Mouse (Mus musculus) kidney, adult 11 months (tissue): Measurements from ENCODE around the gene Ahnak2.
A peak's percentile ranks its signal among the peaks of the same experiment; 100 is the strongest.

Experiments used
- DNase-seq: peaks from one replicate; pipeline ENCODE4 v3.0.0; 2022

The Ahnak2 gene

DNA sequence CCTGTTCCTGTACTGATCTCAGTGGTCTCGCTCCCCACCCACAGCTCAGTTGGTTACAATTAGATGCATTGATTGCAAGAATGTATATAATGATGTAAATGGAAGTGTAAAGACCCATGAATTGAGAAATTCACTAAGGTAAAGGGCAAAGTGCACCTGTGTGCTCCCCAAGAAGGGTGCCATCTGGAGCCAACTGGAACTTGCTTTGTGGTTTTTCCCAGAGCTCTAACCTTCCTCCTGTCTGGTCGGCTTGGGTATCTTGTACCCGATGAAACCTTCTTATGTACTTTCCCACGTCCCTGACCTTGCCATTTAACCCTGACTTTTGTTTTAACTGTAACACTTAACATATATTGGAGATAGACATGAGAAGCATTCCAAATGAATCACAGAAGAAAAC is 46.6 kb downstream of the Ahnak2 start:
- DNase-seq, result no peak

DNA sequence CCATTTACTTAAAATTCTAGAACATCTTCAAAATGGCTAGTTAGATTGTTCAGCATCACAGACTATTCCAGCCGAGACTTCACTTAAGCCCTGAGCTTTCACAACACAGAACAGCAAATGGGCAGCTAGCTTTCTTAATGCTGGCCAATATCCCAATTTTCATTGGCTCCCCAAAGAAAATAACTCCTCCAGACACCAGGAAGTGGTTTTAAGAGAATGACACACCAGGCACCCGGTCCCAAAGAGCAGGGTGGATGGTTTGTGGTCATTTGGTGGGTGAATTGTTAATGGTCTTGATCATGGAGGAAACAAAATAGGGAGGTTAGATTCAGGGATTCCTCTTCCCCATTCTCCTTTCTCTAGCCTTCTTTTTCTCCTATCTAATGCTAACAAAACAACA is 50.1 kb downstream of the Ahnak2 start:
- no peak for DNase-seq

DNA sequence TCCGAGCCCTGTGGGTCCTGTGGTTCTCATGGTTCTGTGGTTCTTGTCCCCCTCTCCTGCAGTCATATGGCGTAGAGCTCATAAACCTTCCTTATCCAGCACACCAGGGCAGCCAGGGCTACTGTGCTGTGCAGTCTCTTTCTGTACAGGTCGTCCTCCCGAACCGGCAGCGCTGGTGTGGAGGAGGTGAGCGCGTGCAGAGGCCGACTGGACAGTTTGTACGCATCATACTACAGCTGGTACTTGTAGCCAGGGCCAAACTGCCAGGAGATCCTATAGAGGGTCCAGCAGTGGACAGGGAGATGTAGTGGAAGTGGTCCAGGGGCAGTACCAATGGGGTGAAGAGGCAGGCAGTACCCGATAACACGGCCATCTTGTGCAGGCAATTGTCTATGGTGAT is 51.5 kb downstream of the Ahnak2 start:
- DNase-seq, result no peak

DNA sequence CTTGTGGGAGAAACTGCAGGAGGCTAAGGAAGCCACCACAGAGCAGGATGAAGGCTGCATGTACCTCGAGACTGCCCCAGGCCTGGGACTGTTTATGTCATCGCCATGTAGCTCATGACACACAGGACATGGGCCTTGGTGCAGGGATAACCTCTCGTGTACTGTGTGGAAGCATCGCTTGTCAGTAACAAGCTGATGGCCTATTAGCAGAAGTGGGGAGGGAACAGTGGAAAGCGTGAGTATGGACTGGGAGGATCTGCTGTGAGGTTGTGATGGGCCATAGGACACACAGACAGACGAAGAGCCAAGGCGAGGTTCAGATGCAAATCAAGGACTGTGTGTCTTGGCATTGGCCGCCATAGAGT is 54.9 kb downstream of the Ahnak2 start:
- DNase-seq, result no peak

DNA sequence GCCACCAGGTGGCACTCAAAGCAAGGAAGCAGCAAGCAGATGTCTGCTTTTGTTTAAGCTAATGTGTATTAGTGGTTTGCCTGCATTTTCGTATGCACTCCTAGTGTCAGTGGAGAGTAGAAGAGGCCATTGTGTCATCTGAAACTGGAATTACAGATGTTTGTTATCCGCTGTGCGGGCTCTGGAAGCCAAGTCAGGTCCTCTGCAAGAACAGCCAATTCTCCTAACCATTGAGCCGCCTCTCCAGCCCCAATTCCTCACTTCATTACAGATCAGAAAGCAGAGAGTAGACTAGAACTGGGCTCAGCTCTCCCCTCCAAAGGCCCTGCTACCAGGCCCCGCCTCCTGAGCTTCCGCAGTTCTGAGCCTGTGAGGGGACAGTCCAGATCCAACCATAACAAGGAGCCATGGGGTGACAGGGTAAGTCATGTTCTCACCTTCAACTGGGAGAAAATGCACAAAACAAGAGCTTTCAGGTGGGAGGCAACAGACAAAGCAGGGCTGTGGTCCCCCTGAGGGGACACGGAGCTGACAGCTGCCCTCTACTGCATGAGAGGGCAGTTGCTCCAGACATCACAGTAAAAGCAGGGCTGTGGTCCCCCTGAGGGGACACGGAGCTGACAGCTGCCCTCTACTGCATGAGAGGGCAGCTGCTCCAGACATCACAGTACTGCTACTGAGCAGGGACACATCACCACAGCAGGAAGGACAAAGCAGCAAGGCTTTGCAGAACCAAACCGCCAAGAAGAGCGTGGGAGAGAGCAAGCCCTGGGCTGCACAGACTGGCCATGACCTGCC is 55.5 kb downstream of the Ahnak2 start:
- DNase-seq, result no peak

DNA sequence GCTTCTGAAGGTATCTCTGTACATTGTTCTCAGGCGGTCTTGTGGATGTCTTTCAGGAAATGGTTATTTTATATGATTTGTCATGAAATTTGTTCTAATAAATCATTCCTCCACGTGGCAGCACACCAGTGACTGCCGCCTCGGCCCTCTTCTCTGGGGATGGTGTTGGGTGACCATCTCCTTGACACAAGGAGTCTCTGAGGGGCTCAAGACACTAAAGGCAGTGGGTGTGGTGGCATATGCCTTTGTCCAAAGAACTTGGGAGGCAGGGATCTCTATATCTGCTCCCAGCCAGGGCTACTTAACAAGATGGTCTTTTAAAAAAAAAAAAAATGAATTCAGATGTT is 56.0 kb downstream of the Ahnak2 start:
- DNase-seq, result no peak

DNA sequence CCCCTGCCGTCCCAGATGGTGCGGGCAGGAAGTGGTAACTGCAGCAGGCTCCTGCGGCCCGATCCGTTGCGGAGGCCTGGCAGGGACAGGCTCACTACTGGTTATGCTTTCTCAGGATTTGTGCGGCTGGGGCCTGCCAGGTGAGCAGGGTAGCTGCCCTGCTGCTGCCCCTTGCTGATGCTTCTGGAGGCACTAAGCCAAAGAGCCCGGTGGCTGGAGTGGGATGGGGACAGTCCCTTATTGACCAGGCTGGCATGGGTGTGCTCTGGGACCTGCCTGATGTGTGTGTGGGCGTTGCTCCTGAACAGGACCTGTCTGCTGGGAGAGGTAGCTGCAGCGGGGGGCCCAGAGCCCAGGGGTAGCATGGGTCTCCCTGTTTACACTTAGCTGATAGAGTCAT is 56.7 kb downstream of the Ahnak2 start:
- no peak for DNase-seq

DNA sequence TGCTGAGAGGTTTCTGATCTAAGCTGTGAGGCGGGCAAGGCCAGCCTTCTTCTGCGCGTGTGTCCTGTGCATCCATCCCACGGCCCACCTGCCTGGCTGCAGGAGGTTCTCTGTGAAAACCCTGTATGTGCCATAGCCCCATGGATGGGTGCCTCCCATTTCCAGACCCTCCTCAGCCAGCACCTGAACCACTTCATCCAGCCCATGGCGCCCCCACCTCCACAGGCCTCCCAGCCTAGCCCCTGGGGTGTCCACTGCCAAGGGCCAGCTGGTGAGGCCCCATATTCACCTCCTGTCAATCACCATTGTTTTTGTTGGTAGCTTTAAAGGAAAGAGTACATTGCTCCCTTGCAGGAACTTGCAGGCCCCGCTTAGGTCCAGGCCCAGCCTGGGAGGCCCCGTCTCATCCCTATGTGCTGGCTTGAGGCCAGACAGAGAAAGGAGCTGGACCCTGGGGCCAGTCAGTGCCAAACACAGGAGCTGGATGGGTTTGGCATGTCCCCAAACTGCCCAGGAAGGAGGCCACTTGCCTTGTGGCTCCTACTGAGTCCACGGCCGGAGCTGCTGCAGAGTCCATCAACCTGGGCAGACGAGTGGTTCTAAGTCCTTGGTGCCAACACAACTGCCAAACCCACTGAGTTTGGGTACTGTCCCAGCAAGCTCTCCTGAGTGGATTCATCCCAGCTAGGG is 57.4 kb downstream of the Ahnak2 start:
- DNase-seq, result no peak

DNA sequence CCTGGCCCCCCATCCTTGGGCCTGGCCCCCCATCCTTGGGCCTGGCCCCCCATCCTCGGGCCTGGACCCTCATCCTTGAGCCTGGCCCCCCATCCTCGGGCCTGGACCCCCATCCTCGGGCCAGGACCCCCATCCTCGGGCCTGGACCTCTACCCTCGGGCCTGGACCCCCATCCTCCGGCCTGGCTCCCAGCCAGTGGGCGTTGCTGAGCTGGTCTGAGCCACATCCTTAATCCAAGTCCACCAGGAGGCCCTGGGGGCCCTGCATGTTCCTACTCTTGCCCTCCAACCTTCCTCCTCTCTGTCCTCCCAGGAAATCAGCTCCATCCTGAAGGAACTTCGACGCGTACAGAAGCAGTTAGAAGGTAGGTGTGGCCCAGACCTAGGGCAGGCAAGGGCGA is 58.2 kb downstream of the Ahnak2 start:
- no peak for DNase-seq

DNA sequence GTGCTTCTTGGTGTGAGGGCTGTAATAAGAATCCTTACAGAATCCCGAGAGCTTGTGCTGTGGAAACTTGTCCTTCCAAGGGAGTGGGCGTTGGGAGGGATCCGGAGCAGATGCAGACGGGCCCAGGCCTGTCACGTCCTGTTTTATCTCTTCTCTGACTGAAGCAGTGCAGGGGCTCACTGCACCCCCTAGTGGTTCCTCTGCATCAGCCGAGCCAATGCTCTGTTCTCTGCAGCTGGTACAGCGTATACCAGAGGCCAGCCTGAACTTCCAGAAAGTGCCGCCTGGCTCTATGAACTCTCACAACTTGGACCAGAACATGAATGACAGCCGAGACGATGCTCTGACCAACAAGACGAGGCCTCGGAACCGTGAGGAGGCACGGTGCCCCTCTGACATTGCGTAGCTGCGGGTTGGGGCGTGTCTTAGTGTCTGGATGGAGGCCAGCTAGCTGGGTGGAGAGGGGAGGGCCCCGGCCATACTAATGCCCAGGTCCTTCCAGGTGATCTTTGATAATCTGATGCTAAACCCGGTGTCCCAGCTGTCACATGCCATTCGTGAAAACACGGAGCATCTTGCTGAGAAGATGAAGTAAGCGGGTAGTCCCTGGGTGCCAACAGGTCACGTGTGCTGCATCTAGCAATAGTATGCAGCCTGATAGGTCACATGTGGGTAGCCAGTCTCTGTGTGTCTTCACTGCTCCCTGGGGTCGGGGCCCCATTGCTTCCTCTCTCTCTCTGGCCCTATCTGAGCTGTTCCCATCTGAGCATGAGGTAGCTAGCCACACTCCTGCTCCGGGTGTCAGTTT is 59.1 kb downstream of the Ahnak2 start:
- DNase-seq, result peak; percentile 70

DNA sequence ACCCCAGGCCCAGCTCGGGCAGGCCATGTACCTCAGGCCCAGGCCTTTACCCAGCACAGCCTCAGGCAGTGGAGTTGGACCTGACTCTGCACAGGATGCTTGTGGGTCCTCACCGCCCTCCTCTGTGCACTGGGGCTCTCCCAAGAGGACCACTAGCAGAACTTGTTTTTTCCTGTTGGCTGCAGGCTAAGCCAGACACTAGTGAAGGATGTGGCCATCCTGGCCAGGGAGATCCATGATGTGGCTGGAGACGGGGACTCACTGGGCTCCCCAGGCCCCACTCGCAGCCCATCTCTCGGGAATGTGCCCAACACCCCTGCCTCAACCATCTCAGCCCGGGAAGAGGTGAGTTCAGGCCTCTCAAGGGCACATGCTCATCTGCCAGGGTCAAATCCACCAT is 59.7 kb downstream of the Ahnak2 start:
- no peak for DNase-seq

DNA sequence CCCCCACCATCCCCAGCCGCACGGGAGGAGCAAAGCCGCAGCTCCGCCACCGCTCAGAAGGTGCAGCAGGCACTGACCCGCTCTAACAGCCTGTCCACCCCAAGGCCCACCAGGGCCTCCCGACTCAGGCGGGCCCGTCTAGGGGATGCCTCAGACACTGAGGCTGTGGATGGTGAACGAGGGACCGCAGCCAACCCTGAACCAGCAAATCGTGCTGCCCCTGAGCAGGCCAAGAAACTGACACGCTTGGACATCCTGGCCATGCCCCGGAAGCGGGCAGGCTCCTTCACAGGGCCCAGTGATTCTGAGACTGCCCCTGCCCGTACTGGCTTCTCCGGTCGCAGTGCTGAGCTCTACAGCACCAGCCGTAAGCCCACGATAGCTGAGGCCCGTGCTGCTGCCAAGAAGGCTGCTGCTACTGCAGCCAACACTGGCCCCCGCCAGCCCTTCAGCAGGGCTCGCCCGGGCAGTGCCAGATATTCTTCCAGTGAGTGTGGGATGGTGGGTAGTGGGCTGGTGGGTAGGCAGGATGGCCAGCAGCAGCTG is 63.4 kb downstream of the Ahnak2 start:
- no peak for DNase-seq

DNA sequence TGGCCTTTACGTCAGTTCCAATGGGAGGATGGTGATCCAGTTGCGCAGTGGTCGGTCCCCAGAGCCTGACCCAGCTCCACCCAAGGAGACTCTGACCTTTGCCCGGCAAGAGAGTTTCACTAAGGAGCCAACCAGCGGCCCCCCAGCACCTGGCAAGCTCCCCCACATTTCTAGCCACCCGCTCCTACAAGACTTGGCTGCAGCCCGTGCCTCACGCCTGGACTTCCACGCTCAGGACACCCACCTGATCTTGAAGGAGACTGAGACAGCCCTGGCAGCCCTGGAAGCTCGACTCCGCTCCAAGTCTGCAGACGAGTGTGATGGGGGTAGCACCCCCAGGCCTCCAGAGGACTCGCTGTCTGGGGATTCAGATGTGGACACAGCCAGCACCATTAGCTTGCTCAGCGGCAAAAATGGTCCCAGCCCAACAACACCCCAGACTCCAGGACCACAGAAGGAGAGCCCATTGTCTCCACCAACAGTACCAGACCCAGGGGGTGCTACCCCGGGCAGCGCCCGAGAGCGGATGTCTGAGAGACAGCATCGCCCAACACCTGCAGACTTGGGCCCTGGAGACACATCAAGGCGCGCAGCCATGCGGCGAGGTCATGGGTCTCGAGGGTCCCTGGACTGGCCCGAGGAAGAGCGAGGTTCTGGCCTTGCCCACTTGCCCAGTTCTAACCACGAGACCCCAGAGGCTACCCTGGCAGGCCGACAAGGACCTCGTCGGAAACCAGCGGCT is 64.0 kb downstream of the Ahnak2 start:
- no peak for DNase-seq

DNA sequence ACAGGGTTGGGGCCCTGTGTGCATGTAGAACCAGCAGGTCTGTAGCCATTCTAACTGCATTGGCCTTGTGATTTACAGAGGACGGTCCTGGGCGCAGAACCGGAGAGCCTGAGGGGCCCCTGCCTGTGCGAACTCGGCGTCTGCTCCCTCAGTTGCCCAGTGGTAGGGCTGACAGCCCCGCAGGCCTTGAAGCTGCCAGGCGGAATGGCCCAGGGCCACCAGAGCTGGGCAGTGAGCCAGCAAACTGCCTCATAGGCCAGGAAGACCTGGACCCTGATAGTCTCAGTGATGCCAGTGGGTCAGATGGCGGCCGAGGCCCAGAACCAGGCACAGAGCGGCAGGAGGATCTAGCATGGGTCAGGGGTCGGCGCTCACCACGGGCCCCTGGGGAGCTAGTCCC is 64.7 kb downstream of the Ahnak2 start:
- peak; percentile 73 for DNase-seq

DNA sequence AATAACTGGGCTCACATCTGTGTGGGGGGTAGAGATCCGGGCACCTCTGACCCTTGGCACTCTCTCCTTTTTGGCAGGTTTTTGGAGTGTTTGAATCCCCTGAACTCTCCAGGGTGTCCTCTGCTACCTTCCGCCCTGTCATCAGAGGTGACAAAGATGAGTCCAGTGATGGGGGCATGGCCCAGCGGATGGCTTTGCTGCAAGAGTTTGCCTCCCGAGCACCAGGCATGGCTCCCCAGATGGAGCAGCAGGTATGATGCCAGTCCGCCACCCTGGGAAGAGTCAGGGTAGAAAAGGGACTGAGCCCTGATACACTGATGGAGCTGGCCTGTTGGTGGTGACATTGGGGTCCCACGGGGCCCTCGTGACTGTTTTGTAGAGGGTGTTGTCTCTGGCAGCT is 65.4 kb downstream of the Ahnak2 start:
- no peak for DNase-seq

DNA sequence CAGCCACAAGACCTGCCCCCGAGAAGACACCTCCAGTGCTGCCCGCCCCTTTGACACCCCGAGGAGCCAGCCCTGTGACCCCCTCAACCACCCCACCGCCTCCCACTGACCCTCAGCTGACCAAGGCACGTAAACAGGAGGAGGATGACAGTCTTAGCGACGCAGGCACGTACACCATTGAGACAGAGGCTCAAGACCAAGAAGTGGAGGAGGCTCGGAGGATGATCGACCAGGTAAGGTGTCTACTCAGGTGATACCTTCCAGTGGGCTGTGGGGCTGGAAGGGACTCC is 65.9 kb downstream of the Ahnak2 start:
- DNase-seq, result no peak

DNA sequence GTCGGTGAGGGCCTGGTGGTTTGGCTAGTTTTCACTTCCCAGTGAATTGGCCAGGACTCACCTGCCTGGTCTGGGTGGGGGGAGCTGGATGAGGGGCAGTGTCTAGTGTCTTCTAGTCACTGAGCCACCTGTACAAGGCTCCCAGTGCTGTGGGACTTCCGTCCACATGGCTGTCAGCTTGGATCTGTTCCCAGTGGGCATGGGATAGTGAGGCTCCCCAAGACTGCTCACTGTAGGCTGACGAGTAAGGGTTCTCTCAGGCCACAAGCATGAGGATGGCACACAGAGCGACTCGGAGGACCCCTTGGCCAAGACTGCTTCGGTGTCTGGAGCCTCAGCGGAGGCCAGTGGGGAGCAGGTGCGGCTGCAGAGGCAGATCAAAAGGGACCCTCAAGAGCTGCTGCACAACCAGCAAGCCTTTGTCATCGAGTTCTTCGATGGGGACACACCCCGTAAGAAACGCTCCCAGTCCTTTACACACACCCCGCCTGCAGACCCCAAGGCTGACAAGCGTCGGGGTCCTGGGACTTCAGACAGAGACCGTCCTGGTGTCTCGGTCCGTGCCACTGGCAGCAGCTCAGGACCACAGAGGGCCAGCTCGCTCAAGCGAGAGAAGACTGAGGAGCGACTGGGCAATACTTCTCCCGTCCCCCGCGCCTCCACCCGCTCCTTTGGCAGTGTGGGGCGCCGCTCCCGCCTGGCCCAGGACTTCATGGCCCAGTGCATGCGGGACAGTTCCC is 66.4 kb downstream of the Ahnak2 start:
- no peak for DNase-seq

DNA sequence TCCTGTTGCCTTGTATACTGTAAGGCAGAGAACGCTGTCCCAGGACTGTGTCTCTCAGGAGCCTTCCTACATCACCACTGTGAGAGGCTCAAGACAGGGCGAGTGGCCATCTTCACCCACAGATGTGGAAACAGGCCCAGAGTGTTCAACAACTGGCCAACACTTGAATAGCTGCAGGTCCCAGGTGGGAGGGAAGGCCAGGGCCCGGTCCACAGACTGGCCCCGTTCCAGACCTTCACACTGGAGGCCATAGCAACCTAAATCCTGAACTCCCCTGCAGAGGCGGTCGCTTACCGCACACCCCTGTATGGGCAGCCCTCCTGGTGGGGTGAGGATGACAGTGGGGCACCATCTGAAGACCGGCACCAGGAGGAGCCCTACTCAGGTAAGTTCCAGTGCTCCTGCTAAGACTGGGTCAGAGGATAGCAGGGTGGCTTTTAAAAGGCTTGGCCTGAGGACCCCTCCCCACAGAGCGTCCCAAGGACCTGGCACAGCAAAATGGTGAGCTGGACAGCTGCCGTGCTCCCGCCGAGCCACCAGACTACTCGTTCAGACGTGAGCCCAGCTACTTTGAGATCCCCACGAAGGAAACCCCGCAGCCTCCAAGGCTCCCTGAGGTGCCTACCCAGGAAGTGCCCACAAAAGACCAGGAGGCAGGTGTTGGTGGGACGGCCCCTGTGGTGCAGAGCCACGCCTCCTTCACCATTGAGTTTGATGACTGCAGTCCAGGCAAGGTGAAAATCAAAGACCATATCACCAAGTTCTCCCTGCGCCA is 67.4 kb downstream of the Ahnak2 start:
- no peak for DNase-seq

DNA sequence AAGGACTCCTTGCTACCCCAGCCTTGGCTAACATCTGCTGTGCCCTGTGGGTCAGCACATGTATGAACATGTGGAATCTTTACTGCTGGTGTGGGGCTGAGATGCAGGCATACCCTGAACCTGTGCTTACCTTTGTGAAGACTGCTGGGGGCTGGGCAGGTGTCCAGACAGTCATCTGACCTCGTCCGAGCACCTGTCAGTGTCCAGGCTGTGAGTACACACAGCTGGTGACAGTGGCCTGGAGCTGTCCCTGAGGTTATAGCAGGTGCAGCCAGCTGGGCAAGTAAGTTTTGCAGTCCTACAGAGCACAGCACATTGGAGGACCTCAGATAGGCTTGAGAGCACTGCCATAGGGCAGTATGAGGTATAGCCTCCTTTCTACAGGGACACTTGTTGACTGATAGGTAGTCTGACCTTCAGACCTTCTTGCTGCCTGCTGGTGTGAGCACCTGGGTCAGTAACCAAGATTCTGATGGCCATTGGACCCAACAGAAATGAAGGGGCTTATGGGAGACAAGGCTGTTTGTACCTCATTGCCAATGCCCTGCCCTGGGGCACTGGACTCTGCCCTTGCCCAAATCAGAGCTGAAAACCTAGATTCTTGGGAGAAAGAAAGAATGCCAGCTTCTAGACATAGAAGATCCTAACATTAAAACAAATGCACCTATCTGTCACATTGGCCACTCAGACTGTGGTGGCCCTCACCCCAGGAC is 68.2 kb downstream of the Ahnak2 start:
- DNase-seq, result peak; percentile 76

DNA sequence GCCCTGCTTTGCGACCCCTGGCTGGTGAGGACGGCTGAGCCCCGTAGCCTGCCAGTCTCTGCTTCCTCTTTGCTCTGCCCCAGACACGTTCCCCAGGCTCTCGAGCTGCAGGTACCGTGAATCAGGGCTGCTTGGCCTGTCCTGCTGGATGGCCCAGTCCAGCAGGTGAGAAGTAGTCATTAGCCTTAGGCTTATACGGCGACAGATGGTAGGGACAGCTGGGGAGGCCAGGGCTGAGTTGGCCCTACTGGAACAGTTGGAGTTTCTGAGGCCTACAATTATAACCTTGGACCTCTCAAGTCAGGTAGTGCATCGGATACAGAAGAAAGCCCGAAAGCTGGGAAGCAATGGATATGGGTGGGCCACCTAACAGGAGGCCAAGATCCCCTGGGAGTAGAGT is 69.9 kb downstream of the Ahnak2 start:
- DNase-seq, result no peak

DNA sequence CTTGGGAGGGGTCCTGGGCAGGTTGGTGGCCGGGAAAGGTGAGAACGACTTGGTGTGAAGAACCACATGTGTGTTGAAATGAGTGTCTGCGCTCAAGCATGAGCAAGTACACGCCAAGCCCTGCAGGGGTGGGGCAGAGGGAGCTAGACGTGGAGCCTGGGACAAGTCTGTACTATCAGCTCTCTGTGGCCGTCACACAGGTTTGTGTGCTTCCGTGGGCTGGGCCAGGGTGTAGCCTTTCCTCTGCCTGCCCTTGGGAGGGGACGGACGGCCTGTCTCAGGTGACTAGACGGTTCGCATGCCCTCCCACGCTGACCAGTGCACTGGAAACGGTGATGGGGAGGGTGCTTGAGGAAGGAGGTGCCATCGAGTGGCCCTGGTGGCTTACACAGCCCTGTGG is 71.6 kb downstream of the Ahnak2 start:
- no peak for DNase-seq
